Mouse (Mus musculus) liver, embryonic 13.5 days (tissue): Measurements from ENCODE around the gene Pisd. TPM values are rescaled to one million over a fixed set of nuclear protein-coding genes. Genes with fewer than 3 reads are reported as not detected.
A peak's percentile ranks its signal among the peaks of the same experiment; 100 is the strongest.
"Not testable (repeated sequence)": the region's sequence is repeated elsewhere in the genome, so short reads cannot be mapped to it uniquely, and the experiment has no call there.

Source experiments
- ATAC-seq: fragments of 200-750 bp; cut with Nextera tagmentation; 2 replicates; pipeline ENCODE4 v1.8.0; 2017; ENCODE audit warnings: low read depth, mild to moderate bottlenecking, moderate number of reproducible peaks, moderate library complexity
- DNase-seq: peaks from one replicate; pipeline ENCODE4 v3.0.0; 2022
- H3K27ac ChIP-seq: fragments of 300-500 bp; sonication (generic); 2 replicates; pipeline ENCODE4 v1.5.1; 2015; ENCODE audit warnings: moderate library complexity, mild to moderate bottlenecking, inconsistent platforms
- H3K27me3 ChIP-seq: fragments of 300-500 bp; sonication (generic); 2 replicates; pipeline ENCODE4 v1.6.1; 2015; ENCODE audit warnings: mild to moderate bottlenecking, inconsistent platforms
- H3K36me3 ChIP-seq: fragments of 300-500 bp; sonication (generic); 2 replicates; pipeline ENCODE4 v1.6.1; 2015; ENCODE audit warnings: mild to moderate bottlenecking, inconsistent platforms
- H3K4me1 ChIP-seq: fragments of 300-500 bp; sonication (generic); replicated peaks from 2 replicates; pipeline ENCODE4 v1.6.1; 2015; ENCODE audit warnings: inconsistent platforms
- H3K4me2 ChIP-seq: fragments of 300-500 bp; sonication (generic); 2 replicates; pipeline ENCODE4 v1.6.1; 2015; ENCODE audit warnings: inconsistent platforms, mild to moderate bottlenecking, moderate library complexity
- H3K4me3 ChIP-seq: fragments of 300-500 bp; sonication (generic); replicated peaks from 2 replicates; pipeline ENCODE4 v1.5.1; 2015; ENCODE audit warnings: mild to moderate bottlenecking, inconsistent platforms
- H3K9ac ChIP-seq: fragments of 300-500 bp; sonication (generic); 2 replicates; pipeline ENCODE4 v1.6.1; 2015; ENCODE audit warnings: mild to moderate bottlenecking, inconsistent platforms
- H3K9me3 ChIP-seq: fragments of 300-500 bp; sonication (generic); replicated peaks from 2 replicates; pipeline ENCODE4 v1.6.1; 2016; ENCODE audit warnings: inconsistent platforms
- WGBS: fragments of 180-500 bp; shearing (Covaris S2); methylation state at CpG from one replicate; pipeline ENCODE4 v1.1.7; 2015; ENCODE audit not compliant: insufficient replicate concordance; 5-methylcytosine and 5-hydroxymethylcytosine counted together
- polyA plus RNA-seq: library from polyadenylated mRNA; unstranded; fragments of >200 nt; fragmentation: Nextera tagmentation; extraction: Ambion mirVana; gene quantifications from 2 replicates; pipeline ENCODE4 v1.2.1, GENCODE M21; 2015

The Pisd gene
- 35.2 and 37.9 TPM in 2 replicates for polyA plus RNA-seq

DNA sequence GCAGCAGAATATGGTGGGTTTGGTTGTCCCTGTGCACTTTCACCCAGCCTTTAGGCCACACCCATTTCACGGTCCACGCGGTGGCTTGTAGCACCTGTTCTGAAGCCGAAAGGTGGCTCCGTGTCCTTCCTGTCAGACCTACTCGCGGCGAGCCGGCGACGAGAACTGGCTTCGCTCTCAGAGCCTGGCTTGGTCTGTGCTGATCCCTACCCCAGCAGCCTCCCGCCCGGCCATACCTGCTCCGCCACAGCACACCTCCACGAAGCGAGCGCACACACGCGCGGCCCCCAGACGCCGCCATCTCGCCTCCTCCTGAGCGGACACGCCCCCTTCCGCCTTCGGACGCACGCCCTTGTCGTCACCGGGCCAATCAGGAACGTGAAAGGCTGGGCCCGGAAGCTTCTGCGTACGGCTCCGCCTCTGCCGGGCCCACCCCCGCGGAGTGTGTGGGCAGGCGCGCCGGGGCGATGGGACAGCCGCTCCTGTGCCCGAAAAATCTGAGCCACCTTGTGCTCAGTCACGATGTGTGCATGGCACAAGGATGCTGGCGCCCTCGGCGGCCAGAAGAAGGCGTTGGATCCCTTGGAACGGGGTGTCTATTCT is at the start of gene Pisd:
Gene Pisd, minus strand, starts transcription at position 334 of the 603 bp plus-strand sequence.
- H3K36me3 ChIP-seq = peaks cover 16% of the 10 kb centered on the region
- H3K9me3 ChIP-seq = no peaks in the 10 kb centered on the region
- peak; percentile 90 for DNase-seq
- H3K4me1 ChIP-seq = peaks cover 29% of the 10 kb centered on the region
- peak within 1 kb of the TSS; percentile 77 for H3K9ac ChIP-seq
- H3K27ac ChIP-seq = peak within 1 kb of the TSS; percentile 47
- peak; percentile 99 for ATAC-seq
- H3K27me3 ChIP-seq = no peaks in the 10 kb centered on the region
- WGBS = under 1% methylated on average over 52 of the region's 52 CpGs
- peak within 1 kb of the TSS; percentile 90 for H3K4me2 ChIP-seq
- peak within 1 kb of the TSS; percentile 75 for H3K4me3 ChIP-seq

DNA sequence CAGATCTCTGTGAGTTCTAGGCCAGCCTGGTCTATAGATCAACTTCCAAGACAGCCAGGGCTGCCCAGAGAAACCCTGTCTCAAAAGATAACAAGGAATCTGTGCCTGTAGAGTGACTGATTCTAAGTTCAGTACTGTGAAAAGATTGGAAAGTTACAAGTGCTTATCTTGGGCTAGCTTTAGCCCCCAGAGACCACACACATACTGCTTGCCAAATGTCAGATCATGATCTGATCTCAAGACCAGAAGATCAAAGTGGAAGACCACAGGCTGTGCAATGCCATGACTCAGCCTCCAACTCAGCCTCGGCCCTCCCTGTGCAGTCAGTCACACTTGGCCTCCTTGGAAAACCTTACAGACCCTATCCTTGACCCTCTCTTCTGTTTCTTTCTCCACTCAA is 49.1 kb upstream of the Pisd start:
- Histone ChIP-seq H3K9me3 (no peaks in the 10 kb centered on the region), H3K27me3 (no peaks in the 10 kb centered on the region), H3K36me3 (peaks cover 91% of the 10 kb centered on the region), H3K4me3 (no peak overlapping the region), H3K27ac (no peak overlapping the region), H3K4me2 (no peak overlapping the region), H3K9ac (no peak overlapping the region), H3K4me1 (0 out of 2 replicates have a peak, but pooled peaks cover 5% of the 10 kb centered on the region)
- 58% methylated on average over 1 of the region's 1 CpGs for WGBS
- no peak for DNase-seq
- ATAC-seq = peak; percentile 50

DNA sequence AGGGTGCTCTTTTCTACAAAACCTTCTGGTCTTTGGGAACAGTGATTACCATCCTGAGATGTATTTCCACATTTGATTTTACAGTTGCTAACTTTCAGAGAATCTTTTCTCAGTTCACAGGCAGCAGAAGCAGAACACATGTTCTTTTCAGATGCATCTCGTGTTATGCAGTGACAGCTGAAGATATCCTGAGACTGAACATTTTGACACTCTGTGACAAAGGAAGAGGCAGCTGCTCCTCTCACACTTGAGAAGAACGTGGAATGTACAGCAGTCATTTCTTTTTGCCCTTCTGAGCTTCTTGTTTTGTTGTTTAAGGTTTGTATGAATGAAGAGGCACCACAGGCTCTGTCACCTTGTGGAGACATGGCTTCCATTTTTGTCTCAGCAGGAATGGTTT is 44.6 kb upstream of the Pisd start:
- Histone ChIP-seq H3K9ac (no peak overlapping the region), H3K27ac (no peak overlapping the region), H3K4me3 (no peak overlapping the region), H3K4me2 (no peak overlapping the region), H3K36me3 (peaks cover 95% of the 10 kb centered on the region), H3K27me3 (no peaks in the 10 kb centered on the region), H3K4me1 (0 out of 2 replicates have a peak, but pooled peaks cover 5% of the 10 kb centered on the region), H3K9me3 (no peaks in the 10 kb centered on the region)
- DNase-seq = no peak
- no peak for ATAC-seq
- WGBS = 85% methylated on average over 2 of the region's 2 CpGs

DNA sequence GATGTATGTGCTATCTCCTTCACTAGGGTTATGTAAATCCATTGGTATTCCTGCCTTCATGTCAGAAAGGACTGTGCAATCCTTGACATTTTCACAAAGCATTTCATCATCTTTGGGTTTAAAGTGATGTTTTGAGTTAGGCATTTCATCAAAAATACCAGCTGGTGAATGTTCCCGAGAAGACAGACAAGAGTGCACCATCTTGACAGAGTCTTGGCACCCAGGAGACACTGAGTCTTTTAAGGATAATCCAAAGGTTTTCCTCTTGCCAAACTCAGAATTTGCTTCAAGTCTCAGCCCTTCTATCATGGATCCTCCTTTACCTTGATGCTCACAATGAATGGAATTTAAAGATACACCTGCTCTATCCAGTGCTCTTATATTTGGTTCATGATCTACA is 43.3 kb upstream of the Pisd start:
- not testable (repeated sequence) for DNase-seq, H3K4me3 ChIP-seq, H3K9me3 ChIP-seq, H3K27me3 ChIP-seq, H3K4me2 ChIP-seq, H3K27ac ChIP-seq, H3K9ac ChIP-seq, ATAC-seq, H3K4me1 ChIP-seq
- peaks cover 86% of the 10 kb centered on the region for H3K36me3 ChIP-seq
- WGBS = 65% methylated on average over 1 of the region's 1 CpGs

DNA sequence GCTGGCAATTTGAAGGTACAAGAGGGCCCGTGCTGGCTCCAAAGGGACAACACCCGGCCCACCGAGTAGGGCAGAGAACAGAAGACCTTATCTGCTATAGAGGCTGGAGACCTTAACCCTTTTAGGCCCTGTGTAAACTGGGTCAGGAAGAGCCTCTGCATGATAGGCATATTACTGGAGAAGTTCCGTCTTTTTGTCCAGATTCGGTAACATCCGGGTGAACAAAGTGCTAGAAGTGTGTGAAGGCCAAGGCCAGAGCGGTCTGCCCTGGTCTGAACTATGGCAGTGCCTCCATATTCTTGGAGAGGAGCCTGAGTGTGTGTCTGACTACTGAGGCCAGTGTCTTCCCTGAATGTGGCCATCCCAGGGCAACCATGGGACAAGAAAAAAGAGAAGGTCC is 41.6 kb upstream of the Pisd start, which contains the start of gene Gm20671:
Gene Gm20671, minus strand, starts transcription at position 101 of the 400 bp plus-strand sequence.
- Histone ChIP-seq H3K4me1 (no peaks in the 10 kb centered on the region), H3K27ac (no peak within 1 kb of the TSS), H3K4me3 (no peak within 1 kb of the TSS), H3K4me2 (no peak within 1 kb of the TSS), H3K9ac (no peak within 1 kb of the TSS), H3K27me3 (no peaks in the 10 kb centered on the region), H3K9me3 (no peaks in the 10 kb centered on the region), H3K36me3 (peaks cover 85% of the 10 kb centered on the region)
- ATAC-seq (no peak), DNase-seq (no peak)
- WGBS = 86% methylated on average over 7 of the region's 7 CpGs

DNA sequence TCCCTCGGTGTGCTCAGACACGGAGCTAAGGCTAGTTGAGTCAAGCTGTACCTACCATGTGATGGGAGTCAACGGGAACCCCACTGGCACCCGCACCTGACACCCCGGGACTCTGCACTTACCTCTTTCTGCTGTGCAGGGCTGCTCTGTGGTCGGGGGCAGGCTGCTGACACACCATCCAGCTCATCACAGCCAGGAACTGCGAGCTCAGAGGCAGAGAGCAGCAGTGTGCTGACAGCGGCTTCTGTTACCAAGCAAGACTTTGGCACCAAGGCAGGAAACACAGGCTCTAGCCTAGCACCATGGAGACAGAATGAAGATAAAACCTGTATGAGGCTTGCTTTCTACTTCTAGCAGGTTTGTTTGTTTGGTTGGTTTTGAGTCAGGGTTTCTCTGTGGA is 35.0 kb upstream of the Pisd start:
- H3K4me2 ChIP-seq = no peak overlapping the region
- ATAC-seq (no peak), DNase-seq (no peak)
- no peaks in the 10 kb centered on the region for H3K9me3 ChIP-seq
- no peak overlapping the region for H3K9ac ChIP-seq
- WGBS = 90% methylated on average over 8 of the region's 8 CpGs
- no peaks in the 10 kb centered on the region for H3K27me3 ChIP-seq
- no peaks in the 10 kb centered on the region for H3K4me1 ChIP-seq
- H3K4me3 ChIP-seq = no peak overlapping the region
- peaks cover 83% of the 10 kb centered on the region for H3K36me3 ChIP-seq
- H3K27ac ChIP-seq = no peak overlapping the region

DNA sequence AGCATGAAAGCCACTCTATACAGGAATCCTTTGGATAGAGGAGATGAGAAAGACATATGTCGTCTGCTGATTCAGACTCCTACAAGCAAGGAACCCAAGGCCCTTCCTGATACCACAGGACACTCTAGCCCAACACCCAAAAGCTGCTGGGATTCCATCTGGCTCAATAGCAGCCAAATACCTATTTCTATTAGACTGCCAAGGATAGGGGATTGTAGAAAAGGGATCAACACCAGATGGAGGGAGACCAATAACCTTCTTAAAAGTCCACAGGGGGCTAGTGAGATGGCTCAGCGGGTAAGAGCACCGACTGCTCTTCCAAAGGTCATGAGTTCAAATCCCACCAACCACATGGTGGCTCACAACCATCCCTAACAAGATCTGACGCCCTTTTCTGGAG is 29.9 kb upstream of the Pisd start:
- no peaks in the 10 kb centered on the region for H3K9me3 ChIP-seq
- H3K27ac ChIP-seq = no peak overlapping the region
- H3K4me1 ChIP-seq = no peaks in the 10 kb centered on the region
- no peak overlapping the region for H3K4me2 ChIP-seq
- no peak overlapping the region for H3K4me3 ChIP-seq
- peaks cover 79% of the 10 kb centered on the region for H3K36me3 ChIP-seq
- no peaks in the 10 kb centered on the region for H3K27me3 ChIP-seq
- no peak overlapping the region for H3K9ac ChIP-seq
- 83% methylated on average over 4 of the region's 4 CpGs for WGBS
- ATAC-seq (no peak), DNase-seq (no peak)

DNA sequence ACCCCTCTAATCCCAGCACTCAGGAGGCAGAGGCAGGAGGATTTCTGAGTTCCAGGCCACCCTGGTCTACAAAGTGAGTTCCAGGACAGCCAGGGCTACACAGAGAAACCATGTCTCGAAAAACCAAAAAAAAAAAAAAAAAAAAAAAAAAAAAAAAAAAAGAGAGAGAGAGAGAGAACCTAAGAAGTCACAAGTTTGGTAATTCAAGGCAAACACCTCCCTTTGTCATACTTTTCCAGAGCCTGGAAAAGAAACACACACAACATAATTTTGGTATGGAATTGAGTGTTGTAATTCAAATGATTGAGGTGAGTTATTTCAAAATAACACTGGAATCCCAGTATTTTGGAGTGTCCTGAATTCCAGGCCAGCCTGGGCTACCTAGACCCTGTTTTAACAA is 1.0 kb upstream of the Pisd start:
- H3K4me2 ChIP-seq = peak overlapping the region; percentile 90; the same call in 1 of the 2 replicates
- DNase-seq, H3K9me3 ChIP-seq, H3K27ac ChIP-seq, H3K9ac ChIP-seq, H3K4me3 ChIP-seq, ATAC-seq, H3K27me3 ChIP-seq: not testable (repeated sequence)
- WGBS = 54% methylated on average over 1 of the region's 1 CpGs
- H3K36me3 ChIP-seq = peaks cover 26% of the 10 kb centered on the region
- peaks cover 27% of the 10 kb centered on the region for H3K4me1 ChIP-seq

DNA sequence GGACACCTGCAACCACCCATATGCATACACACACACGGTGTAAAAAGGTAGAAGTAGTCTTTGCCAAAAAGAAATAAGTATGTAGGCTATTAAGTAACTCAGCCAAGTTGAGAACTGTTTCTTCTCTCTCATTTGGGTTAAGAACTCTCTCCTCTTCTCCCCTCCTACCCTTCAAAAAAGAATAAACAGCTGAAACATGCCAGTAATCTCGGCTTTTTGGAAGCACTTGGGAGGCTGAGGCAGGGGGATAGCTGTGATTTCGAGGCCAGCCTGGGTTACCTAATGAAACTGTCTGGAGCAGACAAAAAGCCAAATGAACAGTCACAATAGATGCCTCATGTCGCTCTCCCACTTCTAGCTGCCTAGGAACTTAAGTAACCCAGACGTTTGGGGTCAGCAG is 720 bp downstream of the Pisd start:
- peak overlapping the region; percentile 75 for H3K4me3 ChIP-seq
- 12% methylated on average over 5 of the region's 5 CpGs for WGBS
- no peak for ATAC-seq
- H3K4me1 ChIP-seq = peaks cover 29% of the 10 kb centered on the region
- peak overlapping the region; percentile 47; the same call in 1 of the 2 replicates for H3K27ac ChIP-seq
- H3K36me3 ChIP-seq = peaks cover 14% of the 10 kb centered on the region
- H3K4me2 ChIP-seq = peak overlapping the region; percentile 90
- H3K9ac ChIP-seq = peak overlapping the region; percentile 77
- H3K27me3 ChIP-seq = no peaks in the 10 kb centered on the region
- H3K9me3 ChIP-seq = no peaks in the 10 kb centered on the region
- peak; percentile 3 for DNase-seq

DNA sequence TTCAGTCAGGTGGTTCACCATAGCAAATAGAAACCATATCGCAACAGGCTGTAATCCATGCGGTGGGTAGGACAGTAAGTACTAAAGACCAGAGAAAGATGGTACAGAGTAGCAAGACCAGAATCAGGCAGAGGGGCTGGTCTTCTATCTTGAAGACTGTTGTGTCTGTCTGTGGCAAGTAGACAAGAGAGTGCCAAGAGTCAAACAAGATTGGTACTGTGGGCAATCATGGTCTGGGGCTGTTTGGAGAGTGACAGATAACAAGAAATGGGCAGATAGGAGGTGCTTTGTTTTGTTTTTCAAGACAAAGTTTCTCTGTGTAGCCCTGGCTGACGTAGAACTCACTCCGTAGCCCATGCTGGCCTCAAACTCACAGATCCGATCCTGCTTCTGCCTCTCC is 3.9 kb downstream of the Pisd start:
- no peak overlapping the region for H3K4me2 ChIP-seq
- ATAC-seq (no peak), DNase-seq (no peak)
- no peaks in the 10 kb centered on the region for H3K27me3 ChIP-seq
- H3K27ac ChIP-seq = no peak overlapping the region
- 59% methylated on average over 5 of the region's 5 CpGs for WGBS
- H3K36me3 ChIP-seq = no peaks in the 10 kb centered on the region
- H3K4me3 ChIP-seq = no peak overlapping the region
- peaks cover 31% of the 10 kb centered on the region for H3K4me1 ChIP-seq
- no peak overlapping the region for H3K9ac ChIP-seq
- H3K9me3 ChIP-seq = no peaks in the 10 kb centered on the region

DNA sequence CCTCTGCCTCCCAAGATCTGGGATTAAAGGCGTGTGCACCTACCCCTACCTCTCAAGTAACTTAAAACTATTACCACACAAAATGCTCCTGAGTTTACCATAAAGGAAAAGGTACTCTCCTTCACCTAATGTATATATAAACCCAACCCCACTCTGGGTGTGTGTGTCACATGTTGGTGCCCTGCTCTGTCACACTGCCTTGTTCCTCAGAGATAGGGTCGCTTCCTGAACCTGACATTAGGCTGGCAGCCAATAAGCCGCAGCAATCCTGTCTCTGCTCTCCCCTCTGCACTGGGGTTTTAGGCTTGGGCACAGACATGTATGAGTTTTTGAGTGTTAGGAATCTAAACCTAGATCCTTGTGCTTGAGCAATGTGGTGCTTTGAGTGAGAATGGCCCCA is 7.3 kb downstream of the Pisd start:
- ATAC-seq (no peak), DNase-seq (no peak)
- H3K27me3 ChIP-seq = no peaks in the 10 kb centered on the region
- peaks cover 11% of the 10 kb centered on the region for H3K4me1 ChIP-seq
- 64% methylated on average over 3 of the region's 3 CpGs for WGBS
- no peak overlapping the region for H3K4me3 ChIP-seq
- H3K36me3 ChIP-seq = peaks cover 9% of the 10 kb centered on the region
- no peak overlapping the region for H3K4me2 ChIP-seq
- no peak overlapping the region for H3K9ac ChIP-seq
- no peak overlapping the region for H3K27ac ChIP-seq
- H3K9me3 ChIP-seq = no peaks in the 10 kb centered on the region

DNA sequence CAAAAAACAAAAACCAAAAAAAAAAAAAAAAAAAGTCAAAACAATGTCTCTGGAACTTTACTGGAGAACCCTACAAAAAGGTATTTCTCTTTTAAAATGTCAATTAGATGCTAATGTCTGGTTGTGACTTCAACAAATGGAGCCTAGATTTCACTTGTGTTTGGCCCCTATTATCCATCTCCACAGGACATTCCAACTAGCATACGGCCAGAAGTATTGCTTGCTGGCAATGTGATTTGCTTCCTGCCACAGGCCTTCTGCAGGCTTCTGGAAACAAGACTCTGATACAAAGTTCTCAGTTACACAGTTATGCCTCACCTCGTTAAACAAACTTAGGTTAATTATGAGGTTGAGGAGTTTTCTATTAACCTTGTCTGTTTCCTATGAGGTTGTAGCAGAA is 13.1 kb downstream of the Pisd start:
- no peaks in the 10 kb centered on the region for H3K4me1 ChIP-seq
- H3K9me3 ChIP-seq = no peaks in the 10 kb centered on the region
- no peak for DNase-seq
- no peak overlapping the region for H3K4me3 ChIP-seq
- no peak overlapping the region for H3K27ac ChIP-seq
- no peak overlapping the region for H3K4me2 ChIP-seq
- H3K36me3 ChIP-seq = peaks cover 18% of the 10 kb centered on the region
- WGBS = 77% methylated on average over 2 of the region's 2 CpGs
- no peak overlapping the region for H3K9ac ChIP-seq
- no peak for ATAC-seq
- H3K27me3 ChIP-seq = no peaks in the 10 kb centered on the region
